Mouse (Mus musculus) ovary, postnatal 36 days (tissue): ENCODE data around the gene Fscn2.

Experiments
- DNase-seq: peaks from one replicate; pipeline ENCODE4 v3.0.0; 2022; ENCODE audit warnings: low spot score, mixed read lengths

The Fscn2 gene

GRCm38 (mm10) chr11:120361295-120361694, at the start of gene Fscn2:
Fscn2 (plus strand) TSS chr11:120361534.
- DNase-seq: no peak

GRCm38 (mm10) chr11:120311561-120311960, 49.8 kb upstream of the Fscn2 start:
- DNase-seq: no peak

- DNase-seq: no peak
These were observed 49.3 kb upstream of the Fscn2 start for GRCm38 (mm10) chr11:120312069-120312468.

GRCm38 (mm10) chr11:120313906-120314685, 47.2 kb upstream of the Fscn2 start:
- no peak for DNase-seq

- no peak for DNase-seq
These were observed 46.5 kb upstream of the Fscn2 start for GRCm38 (mm10) chr11:120314721-120315415.

- no peak for DNase-seq
These were observed 45.9 kb upstream of the Fscn2 start for GRCm38 (mm10) chr11:120315416-120315761.

GRCm38 (mm10) chr11:120315832-120316689, 45.3 kb upstream of the Fscn2 start:
- peak; percentile 89 for DNase-seq

- no peak for DNase-seq
These were observed 44.6 kb upstream of the Fscn2 start for GRCm38 (mm10) chr11:120316690-120317254.

GRCm38 (mm10) chr11:120317456-120317855, 43.9 kb upstream of the Fscn2 start:
- DNase-seq: no peak

GRCm38 (mm10) chr11:120319310-120319709, 42.0 kb upstream of the Fscn2 start:
- DNase-seq: no peak

- DNase-seq: no peak
These were observed 41.2 kb upstream of the Fscn2 start for GRCm38 (mm10) chr11:120320156-120320555.

GRCm38 (mm10) chr11:120335431-120336021, 25.8 kb upstream of the Fscn2 start:
- no peak for DNase-seq

GRCm38 (mm10) chr11:120337447-120337846, 23.9 kb upstream of the Fscn2 start:
- DNase-seq: no peak

GRCm38 (mm10) chr11:120338786-120339185, 22.5 kb upstream of the Fscn2 start:
- DNase-seq: no peak

GRCm38 (mm10) chr11:120339978-120340513, 21.3 kb upstream of the Fscn2 start:
- no peak for DNase-seq

- no peak for DNase-seq
These were observed 19.7 kb upstream of the Fscn2 start for GRCm38 (mm10) chr11:120341661-120342060.

- no peak for DNase-seq
These were observed 18.6 kb upstream of the Fscn2 start for GRCm38 (mm10) chr11:120342656-120343160.

- DNase-seq: no peak
These were observed 17.6 kb upstream of the Fscn2 start for GRCm38 (mm10) chr11:120343519-120344309.

- DNase-seq: no peak
These were observed 16.9 kb upstream of the Fscn2 start for GRCm38 (mm10) chr11:120344310-120344920.

GRCm38 (mm10) chr11:120345067-120345681, 16.2 kb upstream of the Fscn2 start:
- no peak for DNase-seq
